In genomic region chr16:34207972-34208371, GRCm38 (mm10) we compare ENCODE assay signal across 24 mouse cellular contexts.
DNase-seq lines count a peak whose midpoint lies in the region; ATAC-seq and TF ChIP-seq lines count a peak whose summit lies in the region.
"Had no signal": no experiment of that assay in that cellular context is flagged by ENCODE, and none has a peak within 500 bp of the region (broad histone marks: within the 10 kb centered on the region; RNA-seq: fewer than 3 reads in every experiment).

No protein-coding gene starts in this region.

- no peaks in the 10 kb centered on the region for H3K27me3 ChIP-seq in forebrain, postnatal 0 days (ENCODE audit: insufficient read depth, low read length)
- no peaks in the 10 kb centered on the region for H3K27me3 ChIP-seq in forebrain, embryonic 13.5 days
- no peaks in the 10 kb centered on the region for H3K27me3 ChIP-seq in hindbrain, postnatal 0 days (ENCODE audit: insufficient read depth, low read length)
- no peaks in the 10 kb centered on the region for H3K27me3 ChIP-seq in hindbrain, embryonic 14.5 days (ENCODE audit: control insufficient read depth, insufficient read depth, low read length)
- no peaks in the 10 kb centered on the region for H3K27me3 ChIP-seq in lung, postnatal 0 days (replicated peaks; ENCODE audit: insufficient read depth, low read length)
- H3K27me3 ChIP-seq in hindbrain, embryonic 12.5 days, result no peaks in the 10 kb centered on the region
- H3K27me3 ChIP-seq: heart, embryonic 12.5 days; midbrain, embryonic 13.5 days; neural tube, embryonic 12.5 days; Patski had no signal

- H3K4me3 ChIP-seq in forebrain, postnatal 0 days (ENCODE audit: low read depth, low read length), result no peak overlapping the region
- H3K4me3 ChIP-seq in forebrain, embryonic 13.5 days, result no peak overlapping the region
- no peak overlapping the region for H3K4me3 ChIP-seq in hindbrain, postnatal 0 days (ENCODE audit: low read length)
- no peak overlapping the region for H3K4me3 ChIP-seq in hindbrain, embryonic 14.5 days (replicated peaks; ENCODE audit: low read length)
- H3K4me3 ChIP-seq in lung, postnatal 0 days (ENCODE audit: low read depth, low read length), result no peak overlapping the region
- no peak overlapping the region for H3K4me3 ChIP-seq in lung, adult 2 months (replicated peaks; ENCODE audit: extremely low read depth, low read depth, low read length)
- H3K4me3 ChIP-seq in hindbrain, embryonic 12.5 days, result no peak overlapping the region
- H3K4me3 ChIP-seq: embryonic facial prominence, embryonic 10.5 days; heart, embryonic 12.5 days; megakaryocyte, embryonic 14.5 days; midbrain, embryonic 13.5 days; neural tube, embryonic 12.5 days had no signal

- TF ChIP-seq EP300 in lung, postnatal 0 days (IDR thresholded peaks at IDR 0.05), result no peak

- TF ChIP-seq POLR2A in lung, adult 2 months (IDR thresholded peaks at IDR 0.05; ENCODE audit: borderline replicate concordance, extremely low read depth, low read depth, low read length), result no peak

- H3K27ac ChIP-seq in forebrain, postnatal 0 days (ENCODE audit: low read depth, low read length), result no peak overlapping the region
- no peak overlapping the region for H3K27ac ChIP-seq in forebrain, embryonic 13.5 days
- H3K27ac ChIP-seq in hindbrain, postnatal 0 days, result no peak overlapping the region
- H3K27ac ChIP-seq in hindbrain, embryonic 14.5 days, result no peak overlapping the region
- H3K27ac ChIP-seq in lung, postnatal 0 days (ENCODE audit: low read length), result no peak overlapping the region
- no peak overlapping the region for H3K27ac ChIP-seq in hindbrain, embryonic 12.5 days
- H3K27ac ChIP-seq: embryonic facial prominence, embryonic 10.5 days; midbrain, embryonic 13.5 days; neural tube, embryonic 12.5 days had no signal

- TF ChIP-seq CTCF in forebrain, postnatal 0 days (IDR thresholded peaks at IDR 0.05; ENCODE audit: low read depth), result peak; percentile 44
- peak; percentile 54 for TF ChIP-seq CTCF in hindbrain, postnatal 0 days (IDR thresholded peaks at IDR 0.05; ENCODE audit: low read depth)
- peak; percentile 32 for TF ChIP-seq CTCF in lung, postnatal 0 days (IDR thresholded peaks at IDR 0.05)
- no peak for TF ChIP-seq CTCF in lung, adult 2 months (IDR thresholded peaks at IDR 0.05; ENCODE audit: insufficient read depth, low read length)

- 93% methylated on average over 5 of the region's 5 CpGs for WGBS in forebrain, postnatal 0 days
- 91% methylated on average over 5 of the region's 5 CpGs for WGBS in forebrain, embryonic 13.5 days
- WGBS in hindbrain, postnatal 0 days, result 94% methylated on average over 5 of the region's 5 CpGs
- WGBS in hindbrain, embryonic 14.5 days, result 95% methylated on average over 5 of the region's 5 CpGs
- 82% methylated on average over 5 of the region's 5 CpGs for WGBS in lung, postnatal 0 days
- WGBS in lung, adult 2 months, result 89% methylated on average over 5 of the region's 5 CpGs
- 92% methylated on average over 5 of the region's 5 CpGs for WGBS in hindbrain, embryonic 12.5 days

- H3K9ac ChIP-seq in forebrain, postnatal 0 days, result no peak overlapping the region
- no peak overlapping the region for H3K9ac ChIP-seq in forebrain, embryonic 13.5 days
- no peak overlapping the region for H3K9ac ChIP-seq in hindbrain, postnatal 0 days (replicated peaks; ENCODE audit: low read length)
- no peak overlapping the region for H3K9ac ChIP-seq in hindbrain, embryonic 14.5 days
- no peak overlapping the region for H3K9ac ChIP-seq in lung, postnatal 0 days (replicated peaks; ENCODE audit: low read depth)
- H3K9ac ChIP-seq in hindbrain, embryonic 12.5 days, result no peak overlapping the region
- H3K9ac ChIP-seq: heart, embryonic 12.5 days; midbrain, embryonic 13.5 days; neural tube, embryonic 12.5 days had no signal

- H3K4me2 ChIP-seq in forebrain, postnatal 0 days (ENCODE audit: low read depth), result no peak overlapping the region
- no peak overlapping the region for H3K4me2 ChIP-seq in forebrain, embryonic 13.5 days
- H3K4me2 ChIP-seq in hindbrain, postnatal 0 days (ENCODE audit: low read depth, low read length), result no peak overlapping the region
- no peak overlapping the region for H3K4me2 ChIP-seq in hindbrain, embryonic 14.5 days (replicated peaks)
- H3K4me2 ChIP-seq in lung, postnatal 0 days (replicated peaks; ENCODE audit: low read depth, low read length), result no peak overlapping the region
- H3K4me2 ChIP-seq in hindbrain, embryonic 12.5 days (replicated peaks), result no peak overlapping the region
- H3K4me2 ChIP-seq: heart, embryonic 12.5 days; midbrain, embryonic 13.5 days; neural tube, embryonic 12.5 days had no signal

- DNase-seq in forebrain, postnatal 0 days, result peak; percentile 17
- no peak for DNase-seq in hindbrain, postnatal 0 days (ENCODE audit: low spot score)
- DNase-seq in hindbrain, embryonic 14.5 days (ENCODE audit: low spot score), result no peak
- DNase-seq in lung, postnatal 0 days (ENCODE audit: low spot score), result no peak
- no peak for DNase-seq in lung, adult 2 months
- DNase-seq: adrenal gland, postnatal 36 days; cerebellum, adult 11 months; cerebellum, adult 9-11 months; gastrocnemius, postnatal 36 days; kidney, adult 18-20 months; lung, postnatal 14 days; retina, postnatal 1 day; right cerebral cortex, postnatal 4 days; thymus, postnatal 25 days had no signal

- ATAC-seq in forebrain, postnatal 0 days, result no peak
- no peak for ATAC-seq in forebrain, embryonic 13.5 days
- no peak for ATAC-seq in hindbrain, postnatal 0 days
- ATAC-seq in hindbrain, embryonic 14.5 days (ENCODE audit: low FRiP score), result no peak
- no peak for ATAC-seq in lung, postnatal 0 days
- ATAC-seq in hindbrain, embryonic 12.5 days (ENCODE audit: low FRiP score), result no peak
- ATAC-seq: forebrain, embryonic 16.5 days; hindbrain, embryonic 16.5 days; midbrain, embryonic 13.5 days; Patski had no signal

- H3K36me3 ChIP-seq in forebrain, postnatal 0 days (ENCODE audit: insufficient read depth), result peaks cover 72% of the 10 kb centered on the region
- H3K36me3 ChIP-seq in forebrain, embryonic 13.5 days (ENCODE audit: poor library complexity, severe bottlenecking), result peaks cover 72% of the 10 kb centered on the region
- H3K36me3 ChIP-seq in hindbrain, postnatal 0 days (ENCODE audit: insufficient read depth, low read length), result peaks cover 23% of the 10 kb centered on the region; the same call in 1 of the 2 replicates
- H3K36me3 ChIP-seq in hindbrain, embryonic 14.5 days (replicated peaks; ENCODE audit: control insufficient read depth, insufficient read depth), result peaks cover 56% of the 10 kb centered on the region
- no peaks in the 10 kb centered on the region for H3K36me3 ChIP-seq in lung, postnatal 0 days (ENCODE audit: insufficient read depth, low read length)
- peaks cover 64% of the 10 kb centered on the region for H3K36me3 ChIP-seq in hindbrain, embryonic 12.5 days

- no peaks in the 10 kb centered on the region for H3K9me3 ChIP-seq in forebrain, postnatal 0 days (ENCODE audit: low read length)
- no peaks in the 10 kb centered on the region for H3K9me3 ChIP-seq in forebrain, embryonic 13.5 days (replicated peaks)
- no peaks in the 10 kb centered on the region for H3K9me3 ChIP-seq in hindbrain, postnatal 0 days (ENCODE audit: low read length)
- H3K9me3 ChIP-seq in hindbrain, embryonic 14.5 days (ENCODE audit: control insufficient read depth, low read length), result no peaks in the 10 kb centered on the region
- H3K9me3 ChIP-seq in lung, postnatal 0 days (ENCODE audit: low read length), result no peaks in the 10 kb centered on the region
- no peaks in the 10 kb centered on the region for H3K9me3 ChIP-seq in hindbrain, embryonic 12.5 days (replicated peaks)
- H3K9me3 ChIP-seq: embryonic facial prominence, embryonic 10.5 days; heart, embryonic 12.5 days; megakaryocyte, embryonic 14.5 days; midbrain, embryonic 13.5 days; neural tube, embryonic 12.5 days had no signal

- H3K4me1 ChIP-seq in forebrain, postnatal 0 days (ENCODE audit: insufficient read depth), result no peaks in the 10 kb centered on the region
- H3K4me1 ChIP-seq in forebrain, embryonic 13.5 days, result peaks cover 9% of the 10 kb centered on the region
- H3K4me1 ChIP-seq in hindbrain, postnatal 0 days (ENCODE audit: insufficient read depth, low read length), result no peaks in the 10 kb centered on the region
- H3K4me1 ChIP-seq in hindbrain, embryonic 14.5 days (replicated peaks; ENCODE audit: control insufficient read depth, insufficient read depth, low read length), result no peaks in the 10 kb centered on the region
- no peaks in the 10 kb centered on the region for H3K4me1 ChIP-seq in lung, postnatal 0 days (ENCODE audit: insufficient read depth, low read depth, low read length)
- H3K4me1 ChIP-seq in lung, adult 2 months (ENCODE audit: control insufficient read depth, insufficient read depth, low read length), result no peaks in the 10 kb centered on the region
- H3K4me1 ChIP-seq in hindbrain, embryonic 12.5 days, result peaks cover 3% of the 10 kb centered on the region; the same call in 1 of the 2 replicates
- H3K4me1 ChIP-seq: embryonic facial prominence, embryonic 10.5 days; neural tube, embryonic 12.5 days had no signal
